Mouse (Mus musculus) skeletal muscle tissue, adult 2 months (tissue): ENCODE results near the gene Mllt10.

Experiments
- DNase-seq: peaks from one replicate; pipeline ENCODE4 v3.0.0-alpha.2; 2012; ENCODE audit warnings: low read depth, low spot score

The Mllt10 gene

DNA sequence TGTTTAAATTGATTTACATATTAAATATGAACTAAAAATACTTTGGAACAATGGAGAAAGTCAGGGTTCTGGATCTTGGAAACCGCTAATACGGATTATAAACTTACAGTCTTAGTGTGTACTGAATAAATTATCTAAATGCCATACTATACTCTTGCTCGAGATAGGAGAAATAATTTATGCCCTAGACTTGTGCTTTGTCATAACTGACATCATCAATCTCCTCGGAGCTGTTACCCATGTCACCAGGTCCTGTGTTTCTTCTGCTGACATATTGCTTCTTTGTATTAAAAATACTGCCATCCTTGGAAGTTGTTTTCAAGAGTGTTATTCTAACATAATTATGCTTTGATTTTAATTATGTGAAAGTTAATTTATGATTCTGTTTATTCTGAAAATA lies 140.2 kb downstream of the Mllt10 start:
- no peak for DNase-seq

DNA sequence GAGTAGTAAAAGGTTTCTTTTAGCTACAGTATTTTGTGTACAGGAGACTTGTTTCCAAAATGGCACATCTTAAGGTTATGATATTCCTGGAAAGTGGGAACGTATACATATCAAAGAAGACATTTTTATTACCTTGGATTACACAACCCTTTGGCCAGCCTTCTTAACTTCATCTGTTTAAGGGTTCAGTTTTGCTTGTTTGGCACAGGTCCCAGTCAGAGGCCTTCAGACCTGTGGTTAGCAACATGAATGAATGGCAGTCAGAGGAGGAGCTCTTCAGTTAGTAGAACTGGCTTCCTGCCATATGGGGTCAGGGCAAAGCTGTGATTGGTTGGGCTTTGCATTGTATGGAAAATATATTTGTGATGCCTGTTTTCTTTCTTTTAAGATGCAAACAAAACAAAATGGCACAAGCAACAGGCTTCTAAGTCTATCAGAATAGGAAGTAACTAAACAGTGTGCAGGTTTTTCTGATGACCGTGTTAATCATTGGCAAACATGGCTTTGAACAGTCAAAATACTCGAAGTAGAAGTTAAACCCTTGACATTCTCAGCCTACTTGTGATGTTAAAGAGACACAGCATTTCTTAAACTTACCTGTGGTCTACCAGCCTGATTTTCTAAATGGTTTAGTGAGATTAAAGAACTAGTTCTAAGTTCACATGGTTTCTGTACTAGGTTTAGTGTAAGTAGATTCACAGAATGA lies 140.8 kb downstream of the Mllt10 start:
- DNase-seq, result peak; percentile 61

DNA sequence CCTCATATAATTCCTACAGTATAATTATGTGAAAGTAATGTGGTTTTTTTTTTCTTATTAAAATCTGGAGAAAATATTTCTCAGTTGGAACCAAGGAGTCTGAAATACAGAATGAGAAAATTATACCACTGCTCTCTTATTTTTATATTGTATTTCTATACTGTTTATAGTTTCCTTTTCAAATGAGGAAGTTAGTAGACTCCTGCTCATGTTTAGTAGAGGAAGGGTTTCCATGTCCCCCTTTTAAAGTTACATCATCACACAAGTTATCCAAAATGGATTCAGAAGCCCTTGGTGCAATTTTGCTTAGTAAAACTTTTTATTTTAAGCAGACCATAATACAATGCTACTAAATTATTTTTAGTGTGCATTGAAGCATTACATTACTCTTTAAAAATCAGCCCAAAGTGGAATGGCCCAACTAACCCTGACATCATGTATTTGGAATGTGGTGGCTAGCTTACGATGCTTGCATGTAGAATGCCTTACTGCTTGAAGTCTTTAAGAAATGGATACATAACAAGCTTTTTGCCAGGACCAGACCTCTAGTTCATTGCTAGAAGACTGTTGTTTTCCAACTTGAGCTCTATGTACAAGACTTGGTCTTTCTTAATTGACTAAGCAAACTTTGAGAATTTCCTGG lies 146.9 kb downstream of the Mllt10 start:
- DNase-seq, result no peak

DNA sequence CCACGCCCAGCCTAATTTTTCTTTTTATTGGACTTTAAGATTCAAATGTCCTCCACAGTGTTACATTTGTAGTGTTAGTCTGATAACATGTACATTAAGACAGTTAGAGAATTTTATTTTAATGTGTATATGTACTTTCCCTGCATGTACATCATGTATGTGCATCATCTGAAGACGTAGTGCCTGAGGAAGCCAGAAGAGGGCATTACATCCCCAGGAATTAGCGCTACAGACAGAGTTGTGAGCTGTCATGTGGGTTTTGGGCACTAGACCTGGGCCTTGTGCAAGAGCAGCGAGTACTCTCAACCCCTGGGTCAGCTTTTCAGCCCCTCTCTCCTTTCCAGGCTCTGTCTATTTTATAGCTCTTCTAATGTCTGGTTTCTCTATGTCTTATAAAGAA lies 147.9 kb downstream of the Mllt10 start:
- no peak for DNase-seq

DNA sequence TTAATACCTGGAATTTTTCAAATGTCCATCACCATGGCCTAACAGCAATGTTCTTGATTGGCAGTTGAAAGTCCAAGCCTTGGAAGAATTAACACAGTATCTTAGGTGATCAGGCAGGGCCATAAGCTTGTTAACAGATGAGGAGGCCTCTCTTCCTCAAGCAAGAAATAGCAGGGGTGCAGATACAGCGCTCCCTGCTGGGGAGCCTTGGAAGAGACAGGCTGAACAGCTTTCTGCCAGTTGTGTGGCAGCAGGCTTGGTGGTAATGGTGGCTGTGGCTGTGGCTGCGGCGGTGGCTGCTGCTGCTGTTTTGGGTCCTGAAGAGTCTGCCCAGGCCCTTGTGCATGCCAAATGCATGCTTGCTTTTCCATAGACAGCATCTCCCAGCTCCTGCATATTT lies 150.1 kb downstream of the Mllt10 start:
- no peak for DNase-seq

DNA sequence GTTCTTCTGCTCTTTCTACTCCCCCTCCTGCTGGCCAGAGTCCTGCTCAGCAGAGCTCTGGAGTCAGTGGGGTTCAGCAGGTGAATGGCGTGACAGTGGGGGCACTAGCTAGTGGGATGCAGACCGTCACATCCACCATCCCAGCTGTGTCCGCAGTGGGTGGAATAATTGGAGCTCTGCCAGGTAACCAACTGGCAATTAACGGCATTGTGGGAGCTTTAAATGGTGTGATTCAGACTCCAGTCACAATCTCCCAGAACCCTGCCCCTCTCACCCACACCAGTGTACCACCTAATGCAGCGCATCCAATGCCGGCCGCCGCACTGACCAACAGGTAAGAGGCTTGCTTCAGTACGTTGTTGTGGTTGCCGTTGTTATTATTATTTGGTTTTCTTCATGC lies 151.8 kb downstream of the Mllt10 start:
- no peak for DNase-seq

DNA sequence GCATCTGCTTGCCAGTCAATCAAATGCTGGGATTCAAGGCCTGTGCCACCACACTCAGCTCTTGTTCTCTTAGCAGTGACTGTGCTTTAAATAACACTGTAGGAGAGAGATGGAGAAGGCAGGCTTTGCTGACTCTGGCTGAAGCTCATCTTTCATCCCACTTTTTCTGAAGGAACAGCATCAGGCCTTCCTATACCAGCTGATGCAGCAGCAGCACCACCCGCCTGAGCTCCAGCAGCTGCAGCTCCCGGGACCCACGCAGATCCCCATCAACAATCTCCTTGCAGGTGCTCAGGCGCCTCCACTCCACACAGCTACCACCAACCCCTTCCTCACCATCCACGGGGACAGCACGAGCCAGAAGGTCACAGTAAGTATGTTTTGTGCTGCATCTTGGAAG lies 153.5 kb downstream of the Mllt10 start:
- peak; percentile 47 for DNase-seq

DNA sequence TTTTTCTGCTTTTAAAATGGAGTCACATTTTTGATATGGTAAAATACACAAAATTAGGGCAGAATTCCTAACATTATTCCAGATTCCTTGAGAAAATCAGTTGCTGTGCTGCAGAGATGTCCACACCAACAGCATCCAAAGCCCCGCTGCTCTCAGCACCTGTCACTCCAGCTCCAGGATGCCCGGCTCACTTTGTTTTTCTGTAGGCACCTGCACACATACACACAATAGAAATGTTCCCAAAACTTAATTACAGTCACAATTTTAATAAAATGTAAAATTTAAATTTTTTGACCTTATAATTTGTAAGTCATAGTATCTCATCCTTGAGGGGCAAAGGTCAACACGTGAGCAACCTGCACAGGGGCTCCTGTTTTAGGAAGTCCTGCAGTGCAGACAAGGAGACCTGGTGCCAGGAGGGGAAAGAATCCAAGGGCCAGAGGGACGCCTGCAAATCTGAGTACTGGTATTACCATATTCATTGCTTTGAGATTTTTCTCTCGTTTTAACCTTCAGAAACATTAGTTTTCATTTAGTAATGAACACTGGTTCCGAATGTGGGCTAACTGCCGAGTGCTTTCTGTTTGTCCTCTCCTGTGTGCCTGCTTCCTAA lies 154.3 kb downstream of the Mllt10 start:
- no peak for DNase-seq

DNA sequence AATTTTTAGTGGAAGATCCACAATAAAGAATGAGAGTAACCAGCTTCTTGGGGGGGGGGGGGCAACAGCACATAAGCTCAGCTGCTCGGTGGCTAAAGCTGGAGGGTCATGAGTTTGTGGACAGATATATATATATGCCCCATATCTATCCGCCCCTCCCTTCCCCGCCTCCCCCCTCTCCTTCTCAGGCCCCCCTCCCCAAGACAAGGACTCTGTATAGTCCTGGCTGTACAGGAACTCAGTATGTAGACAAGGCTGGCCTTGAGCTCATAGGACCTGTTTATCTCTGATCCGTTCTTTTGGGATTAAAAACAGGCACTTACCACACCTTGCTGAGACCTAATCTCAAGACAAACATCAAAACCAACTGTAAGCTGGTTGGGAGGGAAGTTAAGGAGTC lies 154.9 kb downstream of the Mllt10 start:
- no peak for DNase-seq

DNA sequence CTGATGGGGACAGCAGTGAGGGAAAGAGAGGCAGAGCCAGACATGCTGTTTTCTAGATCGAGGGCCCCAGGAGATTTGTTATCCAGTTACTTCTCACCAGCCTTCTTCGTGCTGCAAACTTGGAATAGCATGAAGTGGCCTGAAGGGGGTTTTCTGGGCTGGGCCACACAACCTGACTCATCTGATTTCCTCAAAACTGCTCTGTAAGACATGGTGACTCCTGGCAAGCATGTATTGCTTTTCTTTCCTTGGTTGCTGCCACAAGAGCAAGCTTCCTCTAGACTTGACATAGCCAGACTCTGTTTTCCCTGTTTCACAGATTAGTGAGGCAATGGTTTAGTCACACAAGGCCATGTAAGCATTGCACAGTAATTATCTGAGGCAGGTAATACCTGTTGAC lies 159.0 kb downstream of the Mllt10 start:
- DNase-seq, result no peak

DNA sequence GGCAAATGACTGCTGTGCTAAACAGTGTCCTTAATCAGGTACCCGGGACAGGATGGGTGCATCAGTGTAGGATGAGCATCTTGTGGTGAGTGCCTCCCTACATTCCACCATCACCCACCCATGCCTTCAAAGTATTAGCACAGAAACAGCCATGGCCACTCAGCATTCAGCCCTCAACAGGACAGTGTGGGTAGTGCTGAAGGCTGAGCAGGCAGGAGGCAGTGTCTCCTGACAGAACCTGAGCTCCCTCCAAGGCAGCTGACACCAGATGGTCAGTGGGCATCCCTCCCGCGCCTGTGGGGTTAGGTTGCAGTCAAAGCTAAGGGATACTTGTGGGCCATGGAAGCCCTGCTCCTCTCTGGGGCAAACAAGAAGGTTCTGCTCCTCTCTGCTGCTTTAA lies 162.8 kb downstream of the Mllt10 start:
- DNase-seq, result peak; percentile 81

DNA sequence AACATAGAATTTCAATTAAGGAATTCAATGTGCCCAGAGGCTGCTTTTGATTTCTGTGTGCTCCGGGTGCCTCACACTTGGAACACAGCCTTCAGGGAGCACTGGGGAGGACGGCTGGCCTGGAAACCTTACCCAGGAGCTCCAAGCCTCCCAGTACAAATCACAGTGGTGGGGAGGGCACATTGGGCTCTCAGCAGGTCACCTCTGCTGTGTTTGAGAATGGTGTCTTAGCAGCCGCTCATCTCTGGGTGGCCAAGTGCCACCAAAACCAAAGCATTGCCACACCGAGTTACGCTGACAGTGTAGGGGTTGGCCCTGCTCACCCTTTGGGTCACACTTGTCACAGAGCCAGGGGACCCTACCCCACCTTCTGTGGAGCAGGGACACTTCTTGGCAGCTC lies 163.5 kb downstream of the Mllt10 start:
- DNase-seq, result peak; percentile 42

DNA sequence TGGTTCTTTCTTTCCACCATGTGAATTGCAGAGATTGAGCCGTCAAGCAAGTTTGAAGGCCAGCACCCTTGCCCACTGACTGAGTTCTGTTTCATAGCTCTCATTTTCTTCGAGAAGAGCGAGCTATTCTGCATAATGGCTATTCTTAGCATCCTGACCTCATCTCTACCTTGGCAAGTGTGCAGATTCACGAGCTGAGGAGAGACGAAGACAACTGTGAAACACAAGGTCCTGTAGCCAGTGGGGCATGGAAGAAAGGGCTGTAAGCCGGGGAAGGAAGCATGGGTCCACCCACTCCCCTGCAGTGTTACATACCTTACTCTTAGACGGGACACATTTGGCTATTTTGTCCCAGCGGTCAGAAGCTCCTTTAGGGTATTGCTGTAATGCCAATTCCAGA lies 164.1 kb downstream of the Mllt10 start:
- peak; percentile 73 for DNase-seq

DNA sequence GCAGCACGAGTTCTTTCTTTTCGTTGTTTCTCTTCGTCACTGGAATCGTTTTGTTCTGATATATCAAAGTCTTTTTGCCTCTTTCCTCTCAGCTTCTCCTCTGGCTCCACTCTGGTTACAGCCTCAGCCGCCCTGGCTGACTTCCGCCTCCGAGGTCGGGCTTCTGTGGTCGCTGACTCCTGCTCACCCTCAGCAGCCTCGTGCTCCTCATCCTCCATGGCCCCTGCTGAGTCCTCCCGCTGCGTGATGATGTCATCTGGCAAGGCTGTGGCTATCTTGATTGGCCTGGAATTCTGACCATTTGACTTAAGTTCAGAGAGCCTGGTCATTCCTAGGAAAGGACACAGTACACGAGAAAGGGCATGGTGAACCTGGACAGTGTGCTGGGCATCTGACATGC lies 164.5 kb downstream of the Mllt10 start:
- no peak for DNase-seq

DNA sequence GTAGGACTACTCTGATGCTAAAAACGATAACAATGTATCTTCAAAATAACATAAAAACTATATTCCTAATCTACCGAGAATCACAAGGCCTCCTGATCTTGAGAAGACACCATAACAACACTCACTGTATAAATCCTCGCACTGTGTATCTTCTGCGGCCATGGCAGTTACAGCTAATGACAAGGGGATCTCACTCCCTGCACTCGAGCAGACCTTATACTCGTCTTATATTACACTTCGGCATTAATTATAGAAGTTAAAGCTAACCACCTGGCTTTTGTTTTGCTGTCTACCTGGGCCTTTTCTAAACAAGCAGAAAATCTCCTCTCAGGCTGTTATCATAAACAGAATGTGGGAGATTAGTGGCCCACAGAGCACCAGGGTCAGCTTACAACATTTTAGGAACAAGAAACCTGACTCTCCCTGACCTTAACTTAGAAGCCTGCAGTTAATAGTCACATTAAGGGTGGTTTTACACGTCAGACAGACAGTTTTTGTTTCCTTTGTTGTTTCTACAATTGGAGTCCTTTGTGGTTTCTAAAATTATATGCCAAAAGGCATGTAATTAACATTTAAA lies 173.5 kb downstream of the Mllt10 start:
- DNase-seq, result no peak

DNA sequence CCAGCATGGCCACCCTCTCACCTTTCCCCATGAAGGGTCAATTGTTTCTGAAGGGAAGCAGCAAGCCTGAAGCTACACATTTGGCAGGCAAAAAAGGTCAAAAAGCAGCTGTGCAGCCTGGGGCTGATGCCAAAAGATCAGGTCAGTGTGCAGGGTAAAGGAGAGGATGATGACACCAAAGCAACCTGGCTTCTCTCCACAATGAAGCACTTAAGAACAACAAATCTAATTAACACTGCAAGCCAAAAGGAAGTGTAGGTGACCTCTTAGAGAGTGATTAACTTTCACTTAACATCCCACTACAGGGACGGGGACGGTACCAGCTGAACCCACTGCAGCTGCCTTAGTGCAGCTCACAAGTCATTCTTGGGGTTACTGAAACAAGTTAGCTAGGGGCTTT lies 174.2 kb downstream of the Mllt10 start:
- DNase-seq, result peak; percentile 34

DNA sequence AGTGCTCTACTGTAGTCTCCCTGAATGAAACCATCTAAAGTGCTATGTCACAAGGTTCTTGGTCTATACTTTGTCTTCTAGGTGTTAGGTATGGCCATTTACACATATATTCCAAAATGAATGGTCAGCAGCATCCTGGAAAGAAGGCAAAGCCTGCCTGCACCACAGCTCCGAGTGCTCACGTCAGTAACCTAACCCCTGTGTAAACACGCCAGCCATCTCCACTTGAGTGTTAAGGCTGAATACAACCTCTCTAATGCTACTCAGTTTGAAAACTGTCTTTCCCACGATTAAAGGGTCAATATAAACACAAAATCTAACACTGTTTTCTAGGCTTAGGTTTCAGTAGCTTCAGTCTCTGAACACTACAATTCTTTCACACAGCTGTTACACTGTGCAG lies 176.1 kb downstream of the Mllt10 start:
- DNase-seq, result no peak

DNA sequence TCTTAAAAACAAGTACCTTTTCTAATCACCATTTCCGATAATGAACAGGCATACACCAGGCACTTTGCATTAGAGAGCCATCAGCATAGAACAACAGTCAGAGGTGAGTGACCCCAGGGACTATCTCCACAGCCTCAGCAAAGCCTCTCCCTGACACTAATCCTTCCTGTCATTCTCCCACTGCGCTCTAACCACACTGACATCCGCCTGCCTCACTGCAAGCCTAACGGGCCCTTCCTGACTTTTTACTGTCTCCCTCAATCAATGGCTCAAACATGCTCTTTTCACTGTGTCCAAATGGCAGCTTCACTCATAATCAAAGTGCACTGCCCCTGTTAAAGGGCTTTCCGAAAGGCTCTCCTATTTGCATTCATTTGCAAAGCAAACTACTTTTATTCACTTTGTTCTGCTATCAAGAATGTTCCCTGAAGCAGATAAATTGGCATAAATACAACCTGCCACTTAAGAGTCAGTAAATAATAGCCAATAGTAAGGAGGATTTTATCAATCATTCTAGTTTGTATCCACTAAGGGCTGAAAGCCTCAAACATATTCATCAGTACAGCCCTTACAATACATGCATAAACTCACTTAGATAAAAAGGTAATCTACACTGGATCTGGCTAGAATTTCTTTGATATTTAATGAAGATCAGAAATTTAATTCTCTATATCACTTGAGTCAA lies 178.0 kb downstream of the Mllt10 start:
- no peak for DNase-seq

DNA sequence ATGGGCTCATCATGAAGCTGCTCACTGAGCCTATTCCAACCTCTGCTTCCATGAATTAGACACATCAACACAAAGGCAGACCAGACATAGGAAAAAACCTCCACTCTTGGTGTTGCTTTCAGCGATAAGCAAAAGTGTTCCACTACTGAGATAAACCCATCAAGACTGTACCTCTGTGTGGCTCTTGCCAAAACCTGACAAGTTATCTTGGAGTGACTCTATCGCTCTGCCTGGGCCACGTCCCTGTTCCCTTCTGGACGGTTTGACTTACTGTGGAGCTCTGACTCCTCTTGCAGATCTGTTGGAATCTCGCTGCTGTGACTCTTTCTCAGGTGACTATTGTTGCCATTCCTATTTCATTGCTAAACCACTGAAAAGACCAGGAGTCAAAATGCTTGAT lies 180.5 kb downstream of the Mllt10 start:
- DNase-seq, result no peak

DNA sequence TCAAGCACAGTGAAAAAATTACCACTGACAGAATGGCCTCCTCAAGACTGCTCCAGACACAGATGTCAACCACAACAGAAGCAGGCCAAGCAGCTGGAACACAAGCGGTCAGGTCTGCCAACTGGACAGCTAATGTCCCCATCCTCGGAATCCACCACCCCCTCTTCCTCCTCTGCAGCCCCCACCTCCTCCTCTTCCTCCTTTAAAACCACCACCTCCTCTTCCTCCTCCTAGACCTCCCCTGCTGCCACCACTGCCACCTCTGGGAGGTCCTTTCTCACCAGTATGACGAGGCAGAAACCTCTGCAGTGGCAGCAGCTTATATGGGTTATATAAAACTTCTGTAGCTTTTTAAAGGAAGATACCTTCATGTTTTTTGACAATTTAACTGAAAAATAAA lies 194.2 kb downstream of the Mllt10 start:
- no peak for DNase-seq
